Mouse (Mus musculus) liver, embryonic 16.5 days (tissue): ENCODE results near the gene Gucy2e. TPM values are rescaled to one million over a fixed set of nuclear protein-coding genes. Genes with fewer than 3 reads are reported as not detected.

Source experiments
- ATAC-seq: fragments of 200-750 bp; cut with Nextera tagmentation; 2 replicates; pipeline ENCODE4 v1.8.0; 2017; ENCODE audit warnings: low read depth, mild to moderate bottlenecking, moderate number of reproducible peaks, moderate library complexity
- H3K27ac ChIP-seq: fragments of 300-500 bp; sonication (generic); 2 replicates; pipeline ENCODE4 v1.5.1; 2014; ENCODE audit warnings: mild to moderate bottlenecking, low read length
- H3K27me3 ChIP-seq: fragments of 300-500 bp; sonication (generic); 2 replicates; pipeline ENCODE4 v1.6.1; 2014; ENCODE audit warnings: low read depth, low read length, mixed read lengths; ENCODE audit not compliant: control insufficient read depth, insufficient read depth
- H3K36me3 ChIP-seq: fragments of 300-500 bp; sonication (generic); 2 replicates; pipeline ENCODE4 v1.6.1; 2014; ENCODE audit warnings: mild to moderate bottlenecking; ENCODE audit not compliant: control insufficient read depth, insufficient read depth
- H3K4me1 ChIP-seq: fragments of 300-500 bp; sonication (generic); 2 replicates; pipeline ENCODE4 v1.6.1; 2014; ENCODE audit warnings: low read depth, low read length, mixed read lengths; ENCODE audit not compliant: control insufficient read depth
- H3K4me2 ChIP-seq: fragments of 300-500 bp; sonication (generic); 2 replicates; pipeline ENCODE4 v1.6.1; 2014; ENCODE audit warnings: low read depth, low read length, mixed read lengths
- H3K4me3 ChIP-seq: fragments of 300-500 bp; sonication (generic); 2 replicates; pipeline ENCODE4 v1.5.1; 2014; ENCODE audit warnings: low read depth, mild to moderate bottlenecking, low read length
- H3K9ac ChIP-seq: fragments of 300-500 bp; sonication (generic); 2 replicates; pipeline ENCODE4 v1.6.1; 2014; ENCODE audit warnings: low read depth, low read length
- H3K9me3 ChIP-seq: fragments of 300-500 bp; sonication (generic); replicated peaks from 2 replicates; pipeline ENCODE4 v1.6.1; 2016; ENCODE audit warnings: low read length; ENCODE audit not compliant: control insufficient read depth
- WGBS: fragments of 180-500 bp; shearing (Covaris S2); extraction: QIAGEN DNeasy Blood & Tissue Kit; methylation state at CpG from one replicate; pipeline ENCODE4 v1.1.7; 2014; ENCODE audit not compliant: insufficient replicate concordance; 5-methylcytosine and 5-hydroxymethylcytosine counted together
- polyA plus RNA-seq: library from polyadenylated mRNA; unstranded; fragments of >200 nt; fragmentation: Nextera tagmentation; extraction: Ambion mirVana; gene quantifications from 2 replicates; pipeline ENCODE4 v1.2.1, GENCODE M21; 2015

Gene Gucy2e
- polyA plus RNA-seq, 1 experiment from 2014 or later: not detected

- peaks cover 4% of the 10 kb centered on the region; the same call in 1 of the 2 replicates for H3K27me3 ChIP-seq
- no peak overlapping the region for H3K27ac ChIP-seq
- no peaks in the 10 kb centered on the region for H3K36me3 ChIP-seq
- 59% methylated on average over 9 of the region's 9 CpGs for WGBS
- H3K9me3 ChIP-seq: no peaks in the 10 kb centered on the region
- no peak overlapping the region for H3K4me3 ChIP-seq
- H3K4me1 ChIP-seq: no peaks in the 10 kb centered on the region; the same call in 1 of the 2 replicates
- H3K9ac ChIP-seq: no peak overlapping the region
- no peak for ATAC-seq
- H3K4me2 ChIP-seq: no peak overlapping the region
These were observed 28.6 kb upstream of the Gucy2e start for GRCm38 (mm10) chr11:69265410-69265809.

GRCm38 (mm10) chr11:69264276-69264675, 27.4 kb upstream of the Gucy2e start:
- no peak overlapping the region for H3K27ac ChIP-seq
- peaks cover 4% of the 10 kb centered on the region; the same call in 1 of the 2 replicates for H3K27me3 ChIP-seq
- no peak overlapping the region for H3K4me3 ChIP-seq
- no peaks in the 10 kb centered on the region for H3K36me3 ChIP-seq
- H3K4me2 ChIP-seq: no peak overlapping the region
- 65% methylated on average over 2 of the region's 2 CpGs for WGBS
- no peak for ATAC-seq
- no peaks in the 10 kb centered on the region for H3K9me3 ChIP-seq
- no peak overlapping the region for H3K9ac ChIP-seq
- no peaks in the 10 kb centered on the region for H3K4me1 ChIP-seq

GRCm38 (mm10) chr11:69260111-69260510, 23.3 kb upstream of the Gucy2e start:
- Histone ChIP-seq H3K36me3 (no peaks in the 10 kb centered on the region), H3K9ac (no peak overlapping the region), H3K4me1 (peaks cover 3% of the 10 kb centered on the region; the same call in 1 of the 2 replicates), H3K27ac (no peak overlapping the region), H3K27me3 (no peaks in the 10 kb centered on the region; the same call in 1 of the 2 replicates), H3K4me3 (no peak overlapping the region), H3K9me3 (no peaks in the 10 kb centered on the region), H3K4me2 (no peak overlapping the region)
- WGBS: 80% methylated on average over 1 of the region's 1 CpGs
- ATAC-seq: no peak

- no peaks in the 10 kb centered on the region for H3K9me3 ChIP-seq
- no peak overlapping the region for H3K9ac ChIP-seq
- 0 out of 2 replicates have a peak, but pooled peaks have one; percentile 32 for ATAC-seq
- H3K4me1 ChIP-seq: peaks cover 3% of the 10 kb centered on the region; the same call in 1 of the 2 replicates
- H3K27ac ChIP-seq: no peak overlapping the region
- WGBS: 50% methylated on average over 5 of the region's 5 CpGs
- H3K4me3 ChIP-seq: no peak overlapping the region
- H3K4me2 ChIP-seq: no peak overlapping the region
- no peaks in the 10 kb centered on the region; the same call in 1 of the 2 replicates for H3K27me3 ChIP-seq
- H3K36me3 ChIP-seq: no peaks in the 10 kb centered on the region
These were observed 21.5 kb upstream of the Gucy2e start for GRCm38 (mm10) chr11:69258287-69258686.

GRCm38 (mm10) chr11:69257807-69258206, 21.0 kb upstream of the Gucy2e start:
- Histone ChIP-seq H3K4me2 (no peak overlapping the region), H3K4me3 (no peak overlapping the region), H3K9ac (no peak overlapping the region), H3K9me3 (no peaks in the 10 kb centered on the region), H3K4me1 (peaks cover 3% of the 10 kb centered on the region; the same call in 1 of the 2 replicates), H3K36me3 (no peaks in the 10 kb centered on the region), H3K27ac (no peak overlapping the region), H3K27me3 (no peaks in the 10 kb centered on the region; the same call in 1 of the 2 replicates)
- no peak for ATAC-seq
- WGBS: 42% methylated on average over 4 of the region's 4 CpGs

GRCm38 (mm10) chr11:69257072-69257471, 20.2 kb upstream of the Gucy2e start:
- no peaks in the 10 kb centered on the region for H3K36me3 ChIP-seq
- no peak for ATAC-seq
- H3K9me3 ChIP-seq: no peaks in the 10 kb centered on the region
- WGBS: 44% methylated on average over 2 of the region's 2 CpGs
- no peaks in the 10 kb centered on the region; the same call in 1 of the 2 replicates for H3K27me3 ChIP-seq
- H3K4me2 ChIP-seq: no peak overlapping the region
- no peak overlapping the region for H3K4me3 ChIP-seq
- H3K4me1 ChIP-seq: peaks cover 3% of the 10 kb centered on the region; the same call in 1 of the 2 replicates
- H3K27ac ChIP-seq: no peak overlapping the region
- H3K9ac ChIP-seq: no peak overlapping the region

GRCm38 (mm10) chr11:69254808-69255207, 18.0 kb upstream of the Gucy2e start:
- Histone ChIP-seq H3K27ac (no peak overlapping the region), H3K4me3 (no peak overlapping the region), H3K36me3 (no peaks in the 10 kb centered on the region), H3K4me2 (no peak overlapping the region), H3K9me3 (no peaks in the 10 kb centered on the region), H3K27me3 (no peaks in the 10 kb centered on the region; the same call in 1 of the 2 replicates), H3K4me1 (peaks cover 3% of the 10 kb centered on the region; the same call in 1 of the 2 replicates), H3K9ac (no peak overlapping the region)
- 66% methylated on average over 5 of the region's 5 CpGs for WGBS
- ATAC-seq: no peak

GRCm38 (mm10) chr11:69253131-69253530, 16.3 kb upstream of the Gucy2e start:
- Histone ChIP-seq H3K4me3 (no peak overlapping the region), H3K9me3 (no peaks in the 10 kb centered on the region), H3K27ac (no peak overlapping the region), H3K4me2 (no peak overlapping the region), H3K36me3 (no peaks in the 10 kb centered on the region), H3K9ac (no peak overlapping the region), H3K27me3 (no peaks in the 10 kb centered on the region; the same call in 1 of the 2 replicates), H3K4me1 (peaks cover under 1% of the 10 kb centered on the region; the same call in 1 of the 2 replicates)
- ATAC-seq: no peak
- 47% methylated on average over 9 of the region's 9 CpGs for WGBS

- Histone ChIP-seq H3K4me1 (no peaks in the 10 kb centered on the region), H3K36me3 (no peaks in the 10 kb centered on the region), H3K4me3 (no peak overlapping the region), H3K27ac (no peak overlapping the region), H3K4me2 (no peak overlapping the region), H3K9ac (no peak overlapping the region), H3K9me3 (no peaks in the 10 kb centered on the region), H3K27me3 (no peaks in the 10 kb centered on the region; the same call in 1 of the 2 replicates)
- no peak for ATAC-seq
- 68% methylated on average over 7 of the region's 7 CpGs for WGBS
These were observed 15.1 kb upstream of the Gucy2e start for GRCm38 (mm10) chr11:69251953-69252352.
